In the genomic region with DNA sequence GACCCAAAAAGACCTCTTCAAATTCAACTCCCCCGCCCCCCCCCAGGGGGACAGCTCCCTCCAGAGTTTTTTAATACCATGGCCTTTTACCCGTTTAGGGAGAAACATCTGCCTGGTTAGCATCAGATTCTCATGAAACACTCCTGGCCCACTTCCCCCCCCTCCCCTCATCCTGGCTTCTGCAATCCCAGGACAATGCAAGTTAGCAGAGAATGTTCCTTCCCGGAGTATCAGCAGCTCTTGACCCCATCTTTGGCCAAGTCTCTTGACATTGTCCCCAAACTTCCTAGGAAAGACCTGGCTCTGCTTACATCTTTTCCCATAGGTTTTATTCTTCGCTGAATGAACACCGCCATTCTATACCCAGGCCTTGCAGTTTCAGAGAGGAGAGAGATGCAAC, we compare ENCODE assay signal across 9 mouse cellular contexts. TPM values are rescaled to one million over a fixed set of nuclear protein-coding genes. Genes with fewer than 3 reads are reported as not detected.
A peak's percentile ranks its signal among the peaks of the same experiment; 100 is the strongest.
DNase-seq lines count a peak whose midpoint lies in the region; ATAC-seq lines count a peak whose summit lies in the region.
"Had no signal": no experiment of that assay in that cellular context is flagged by ENCODE, and none has a peak within 500 bp of the region (broad histone marks: within the 10 kb centered on the region; RNA-seq: fewer than 3 reads in every experiment).

No protein-coding gene starts in this region.

- H3K27me3 ChIP-seq in kidney, embryonic 16.5 days (ENCODE audit: insufficient read depth, low read length) = no peaks in the 10 kb centered on the region
- no peaks in the 10 kb centered on the region for H3K27me3 ChIP-seq in hindbrain, embryonic 16.5 days (replicated peaks; ENCODE audit: control insufficient read depth, insufficient read depth, low read length)
- no peaks in the 10 kb centered on the region for H3K27me3 ChIP-seq in midbrain, embryonic 16.5 days (ENCODE audit: control insufficient read depth, insufficient read depth, low read depth, low read length)

- WGBS in kidney, embryonic 16.5 days = 46% methylated on average over 5 of the region's 5 CpGs
- WGBS in hindbrain, embryonic 16.5 days = 51% methylated on average over 5 of the region's 5 CpGs
- WGBS in midbrain, embryonic 16.5 days = 54% methylated on average over 5 of the region's 5 CpGs

- peaks cover 38% of the 10 kb centered on the region for H3K36me3 ChIP-seq in kidney, embryonic 16.5 days (ENCODE audit: insufficient read depth, low read length)
- peaks cover 9% of the 10 kb centered on the region; the same call in 1 of the 2 replicates for H3K36me3 ChIP-seq in hindbrain, embryonic 16.5 days (ENCODE audit: control insufficient read depth, insufficient read depth, low read length)
- H3K36me3 ChIP-seq in midbrain, embryonic 16.5 days (ENCODE audit: control insufficient read depth, insufficient read depth, low read length) = peaks cover 3% of the 10 kb centered on the region; the same call in 1 of the 2 replicates

- peaks cover 24% of the 10 kb centered on the region for H3K4me1 ChIP-seq in kidney, embryonic 16.5 days (ENCODE audit: insufficient read depth, low read length)
- peaks cover 7% of the 10 kb centered on the region; the same call in 1 of the 2 replicates for H3K4me1 ChIP-seq in brown adipose tissue, adult 24 weeks (ENCODE audit: control insufficient read depth, insufficient read depth, insufficient read length, low read length)
- peaks cover 13% of the 10 kb centered on the region for H3K4me1 ChIP-seq in hindbrain, embryonic 16.5 days (ENCODE audit: control insufficient read depth, insufficient read depth, low read depth, low read length)
- H3K4me1 ChIP-seq in midbrain, embryonic 16.5 days (ENCODE audit: control insufficient read depth, insufficient read depth, low read length) = peaks cover 10% of the 10 kb centered on the region

- H3K9me3 ChIP-seq in kidney, embryonic 16.5 days (ENCODE audit: low read length) = no peaks in the 10 kb centered on the region
- H3K9me3 ChIP-seq in hindbrain, embryonic 16.5 days (ENCODE audit: control insufficient read depth, low read length) = no peaks in the 10 kb centered on the region
- no peaks in the 10 kb centered on the region for H3K9me3 ChIP-seq in midbrain, embryonic 16.5 days (replicated peaks; ENCODE audit: control insufficient read depth, low read length, poor library complexity, severe bottlenecking)

- H3K4me2 ChIP-seq in kidney, embryonic 16.5 days (replicated peaks; ENCODE audit: low read depth, low read length) = peak overlapping the region; percentile 80
- peak overlapping the region; percentile 84 for H3K4me2 ChIP-seq in hindbrain, embryonic 16.5 days (ENCODE audit: low read length)
- H3K4me2 ChIP-seq in midbrain, embryonic 16.5 days (ENCODE audit: low read length) = peak overlapping the region; percentile 84

- ATAC-seq in kidney, embryonic 16.5 days (ENCODE audit: low FRiP score, low TSS enrichment) = no peak
- ATAC-seq in hindbrain, embryonic 16.5 days = no peak
- no peak for ATAC-seq in midbrain, embryonic 16.5 days

- H3K9ac ChIP-seq in kidney, embryonic 16.5 days (replicated peaks; ENCODE audit: low read length) = peak overlapping the region; percentile 95
- peak overlapping the region; percentile 98 for H3K9ac ChIP-seq in hindbrain, embryonic 16.5 days (ENCODE audit: low read depth, low read length)
- peak overlapping the region; percentile 79 for H3K9ac ChIP-seq in midbrain, embryonic 16.5 days (ENCODE audit: low read depth, low read length)

- no peak for DNase-seq in kidney, adult 18-20 months
- DNase-seq in left cerebral cortex, adult 11 months (ENCODE audit: low spot score) = no peak
- no peak for DNase-seq in cerebellum, adult 11 months
- no peak for DNase-seq in adrenal gland, postnatal 10 days
- DNase-seq: gastrocnemius, postnatal 10 days had no signal

- H3K27ac ChIP-seq in kidney, embryonic 16.5 days (ENCODE audit: low read length) = peak overlapping the region; percentile 97
- H3K27ac ChIP-seq in brown adipose tissue, adult 24 weeks (replicated peaks; ENCODE audit: low read depth, low read length) = peak overlapping the region; percentile 88; the same call in 1 of the 2 replicates
- peak overlapping the region; percentile 93; the same call in 1 of the 2 replicates for H3K27ac ChIP-seq in hindbrain, embryonic 16.5 days (ENCODE audit: low read depth, low read length)
- peak overlapping the region; percentile 78 for H3K27ac ChIP-seq in midbrain, embryonic 16.5 days (ENCODE audit: low read length)

- H3K4me3 ChIP-seq in kidney, embryonic 16.5 days (ENCODE audit: low read length) = peak overlapping the region; percentile 85
- H3K4me3 ChIP-seq in brown adipose tissue, adult 24 weeks (ENCODE audit: insufficient read depth, low read depth, low read length) = peak overlapping the region; percentile 64
- peak overlapping the region; percentile 81 for H3K4me3 ChIP-seq in hindbrain, embryonic 16.5 days (ENCODE audit: low read length)
- H3K4me3 ChIP-seq in midbrain, embryonic 16.5 days (ENCODE audit: low read depth, low read length) = peak overlapping the region; percentile 56

RNA-seq across cellular contexts. Expression of a gene that starts 0.8 kb away (rescaled TPM):
- polyA plus RNA-seq in kidney, embryonic 16.5 days (2015; fragmentation: Nextera tagmentation; extraction: Ambion mirVana) = 27.1 and 30.3 TPM in 2 replicates
- not detected in 2 replicates for polyA plus RNA-seq in brown adipose tissue, adult 24 weeks (2012; ENCODE audit: insufficient read depth, insufficient read length, missing spikeins)
- 67.3 and 74.5 TPM in 2 replicates for polyA plus RNA-seq in hindbrain, embryonic 16.5 days (2015; fragmentation: Nextera tagmentation; extraction: Ambion mirVana)
- polyA plus RNA-seq in midbrain, embryonic 16.5 days (2015; fragmentation: Nextera tagmentation; extraction: Ambion mirVana) = 70.0 and 73.1 TPM in 2 replicates
- total RNA-seq in adrenal gland, postnatal 10 days (2021) = 1 to 10 TPM; 2.1 to 2.6 TPM

RNA-seq across cellular contexts. Expression of a gene that starts 1.0 kb away (rescaled TPM):
- polyA plus RNA-seq in kidney, embryonic 16.5 days (2015; fragmentation: Nextera tagmentation; extraction: Ambion mirVana) = 6.6 and 7.6 TPM in 2 replicates
- 7.5 and 10.9 TPM in 2 replicates for polyA plus RNA-seq in brown adipose tissue, adult 24 weeks (2012; ENCODE audit: insufficient read depth, insufficient read length, missing spikeins)
- polyA plus RNA-seq in hindbrain, embryonic 16.5 days (2015; fragmentation: Nextera tagmentation; extraction: Ambion mirVana) = 5.8 and 6.9 TPM in 2 replicates
- polyA plus RNA-seq in midbrain, embryonic 16.5 days (2015; fragmentation: Nextera tagmentation; extraction: Ambion mirVana) = 6.6 and 7.2 TPM in 2 replicates
- total RNA-seq in adrenal gland, postnatal 10 days (2021) = 10 to 100 TPM; 22.9 to 30.0 TPM

RNA-seq across cellular contexts. Expression of a gene that starts 5.9 kb away (rescaled TPM):
- 1.7 and 1.9 TPM in 2 replicates for polyA plus RNA-seq in kidney, embryonic 16.5 days (2015; fragmentation: Nextera tagmentation; extraction: Ambion mirVana)
- polyA plus RNA-seq in brown adipose tissue, adult 24 weeks (2012; ENCODE audit: insufficient read depth, insufficient read length, missing spikeins) = not detected in 2 replicates
- 0.18 and 1.2 TPM in 2 replicates for polyA plus RNA-seq in hindbrain, embryonic 16.5 days (2015; fragmentation: Nextera tagmentation; extraction: Ambion mirVana)
- 0.41 and 1.0 TPM in 2 replicates for polyA plus RNA-seq in midbrain, embryonic 16.5 days (2015; fragmentation: Nextera tagmentation; extraction: Ambion mirVana)
- not detected for total RNA-seq in adrenal gland, postnatal 10 days (2021)
- total RNA-seq: gastrocnemius, postnatal 10 days had no signal

RNA-seq across cellular contexts. Expression of a gene that starts 6.7 kb away (rescaled TPM):
- polyA plus RNA-seq in kidney, embryonic 16.5 days (2015; fragmentation: Nextera tagmentation; extraction: Ambion mirVana) = 41.9 and 44.2 TPM in 2 replicates
- 10.5 and 11.9 TPM in 2 replicates for polyA plus RNA-seq in brown adipose tissue, adult 24 weeks (2012; ENCODE audit: insufficient read depth, insufficient read length, missing spikeins)
- 28.8 and 34.4 TPM in 2 replicates for polyA plus RNA-seq in hindbrain, embryonic 16.5 days (2015; fragmentation: Nextera tagmentation; extraction: Ambion mirVana)
- 30.7 and 35.5 TPM in 2 replicates for polyA plus RNA-seq in midbrain, embryonic 16.5 days (2015; fragmentation: Nextera tagmentation; extraction: Ambion mirVana)
- 10 to 100 TPM; 24.4 to 27.7 TPM for total RNA-seq in adrenal gland, postnatal 10 days (2021)

RNA-seq across cellular contexts. Expression of a gene that starts 7.0 kb away (rescaled TPM):
- polyA plus RNA-seq in kidney, embryonic 16.5 days (2015; fragmentation: Nextera tagmentation; extraction: Ambion mirVana) = 14.4 and 15.2 TPM in 2 replicates
- 12.4 and 19.4 TPM in 2 replicates for polyA plus RNA-seq in brown adipose tissue, adult 24 weeks (2012; ENCODE audit: insufficient read depth, insufficient read length, missing spikeins)
- polyA plus RNA-seq in hindbrain, embryonic 16.5 days (2015; fragmentation: Nextera tagmentation; extraction: Ambion mirVana) = 8.0 and 9.3 TPM in 2 replicates
- 6.7 and 7.9 TPM in 2 replicates for polyA plus RNA-seq in midbrain, embryonic 16.5 days (2015; fragmentation: Nextera tagmentation; extraction: Ambion mirVana)
- 10 to 100 TPM; 12.6 to 13.2 TPM for total RNA-seq in adrenal gland, postnatal 10 days (2021)

Comparison
In these comparisons a context has a peak if more than half of its experiments do, and no peak if none do; other contexts are left out.
1. RNA of a gene that starts 0.8 kb away (polyA plus RNA-seq): 67.3 to 74.5 TPM in hindbrain, embryonic 16.5 days, 70.0 to 73.1 TPM in midbrain, embryonic 16.5 days and 27.1 to 30.3 TPM in kidney, embryonic 16.5 days; not detected in brown adipose tissue, adult 24 weeks; every median in the first group is over 10 times any median in the second.
2. Peak in every context shown above with its lines, with median percentiles within 50 percentile points of each other: H3K27ac ChIP-seq, H3K4me2 ChIP-seq, H3K4me3 ChIP-seq and H3K9ac ChIP-seq.